In the genomic region with DNA sequence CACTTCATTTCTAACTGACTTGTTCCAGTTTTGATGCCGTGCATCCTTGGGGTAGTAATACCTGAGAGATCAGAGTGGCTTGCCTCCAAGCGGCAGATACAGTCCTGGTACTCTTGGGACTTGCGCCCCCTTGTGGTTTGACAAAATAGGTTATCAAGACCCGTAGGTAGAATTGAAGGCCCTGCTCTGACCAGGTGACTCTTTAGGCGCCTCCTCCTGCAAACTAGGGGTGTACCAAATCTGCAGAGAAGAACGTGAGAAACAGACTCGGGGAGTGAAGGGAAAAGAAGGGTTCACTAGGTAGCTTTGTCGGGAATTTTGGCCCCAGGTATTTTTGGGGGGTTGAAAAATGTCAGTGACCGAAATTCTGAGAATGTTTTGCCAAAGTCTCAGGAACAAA, we compare ENCODE assay signal across 7 mouse cellular contexts. TPM values are rescaled to one million over a fixed set of nuclear protein-coding genes. Genes with fewer than 3 reads are reported as not detected.
DNase-seq lines count a peak whose midpoint lies in the region; ATAC-seq and TF ChIP-seq lines count a peak whose summit lies in the region.

No protein-coding gene starts in this region.

- DNase-seq in adrenal gland, postnatal 14 days: peak; percentile 93
- peak; percentile 84 for DNase-seq in embryonic facial prominence, embryonic 10.5 days (ENCODE audit: low spot score)
- DNase-seq in limb, embryonic 10.5 days (ENCODE audit: low spot score): peak; percentile 84
- DNase-seq in skeletal muscle tissue, adult 2 months (ENCODE audit: low read depth, low spot score): peak; percentile 69

- ATAC-seq in granulocyte monocyte progenitor cell, adult 5-6 weeks (replicated peaks; ENCODE audit: poor library complexity, severe bottlenecking): peak; percentile 26; the same call in 1 of the 2 replicates
- ATAC-seq in intestine, postnatal 0 days: peak; percentile 82
- ATAC-seq in midbrain, embryonic 12.5 days (ENCODE audit: low FRiP score, low read depth): peak; percentile 52; the same call in 1 of the 2 replicates

- H3K4me2 ChIP-seq in intestine, postnatal 0 days (replicated peaks; ENCODE audit: low read depth): peak overlapping the region; percentile 57
- H3K4me2 ChIP-seq in midbrain, embryonic 12.5 days (replicated peaks): peak overlapping the region; percentile 37

- H3K4me1 ChIP-seq in embryonic facial prominence, embryonic 10.5 days: peaks cover 48% of the 10 kb centered on the region
- peaks cover 5% of the 10 kb centered on the region; the same call in 1 of the 2 replicates for H3K4me1 ChIP-seq in intestine, postnatal 0 days (replicated peaks; ENCODE audit: control insufficient read depth, insufficient read depth, low read length)
- H3K4me1 ChIP-seq in limb, embryonic 10.5 days: peaks cover 25% of the 10 kb centered on the region
- peaks cover 13% of the 10 kb centered on the region for H3K4me1 ChIP-seq in midbrain, embryonic 12.5 days

- H3K27me3 ChIP-seq in embryonic facial prominence, embryonic 10.5 days (replicated peaks; ENCODE audit: low read depth, poor library complexity, severe bottlenecking): no peaks in the 10 kb centered on the region
- H3K27me3 ChIP-seq in intestine, postnatal 0 days (replicated peaks; ENCODE audit: control insufficient read depth, insufficient read depth, low read length): no peaks in the 10 kb centered on the region
- H3K27me3 ChIP-seq in limb, embryonic 10.5 days (ENCODE audit: low read depth, poor library complexity, severe bottlenecking): no peaks in the 10 kb centered on the region
- 0 out of 2 replicates have a peak, but pooled peaks cover 4% of the 10 kb centered on the region for H3K27me3 ChIP-seq in midbrain, embryonic 12.5 days

- TF ChIP-seq CTCF in intestine, postnatal 0 days (IDR thresholded peaks at IDR 0.05; ENCODE audit: low read depth): peak; percentile 89

- no peaks in the 10 kb centered on the region for H3K9me3 ChIP-seq in embryonic facial prominence, embryonic 10.5 days
- H3K9me3 ChIP-seq in intestine, postnatal 0 days (ENCODE audit: control insufficient read depth): no peaks in the 10 kb centered on the region
- no peaks in the 10 kb centered on the region for H3K9me3 ChIP-seq in limb, embryonic 10.5 days (replicated peaks)
- no peaks in the 10 kb centered on the region for H3K9me3 ChIP-seq in midbrain, embryonic 12.5 days

- H3K4me3 ChIP-seq in embryonic facial prominence, embryonic 10.5 days: peak overlapping the region; percentile 45
- H3K4me3 ChIP-seq in intestine, postnatal 0 days (ENCODE audit: low read depth, low read length): peak overlapping the region; percentile 4; the same call in 1 of the 2 replicates
- peak overlapping the region; percentile 41 for H3K4me3 ChIP-seq in limb, embryonic 10.5 days
- H3K4me3 ChIP-seq in midbrain, embryonic 12.5 days: peak overlapping the region; percentile 10; the same call in 1 of the 2 replicates

- H3K27ac ChIP-seq in embryonic facial prominence, embryonic 10.5 days (replicated peaks): peak overlapping the region; percentile 85
- H3K27ac ChIP-seq in intestine, postnatal 0 days (ENCODE audit: low read depth, low read length): peak overlapping the region; percentile 16
- H3K27ac ChIP-seq in limb, embryonic 10.5 days: peak overlapping the region; percentile 89
- no peak overlapping the region; the same call in 1 of the 2 replicates for H3K27ac ChIP-seq in midbrain, embryonic 12.5 days (replicated peaks)

- H3K36me3 ChIP-seq in embryonic facial prominence, embryonic 10.5 days (replicated peaks): no peaks in the 10 kb centered on the region
- H3K36me3 ChIP-seq in intestine, postnatal 0 days (ENCODE audit: control insufficient read depth, insufficient read depth): no peaks in the 10 kb centered on the region
- no peaks in the 10 kb centered on the region for H3K36me3 ChIP-seq in limb, embryonic 10.5 days
- H3K36me3 ChIP-seq in midbrain, embryonic 12.5 days: no peaks in the 10 kb centered on the region

- no peak overlapping the region for H3K9ac ChIP-seq in intestine, postnatal 0 days (ENCODE audit: low read depth, low read length)
- H3K9ac ChIP-seq in midbrain, embryonic 12.5 days (replicated peaks): 0 out of 2 replicates have a peak overlapping the region, but pooled peaks have one; percentile 43

- 3% methylated on average over 9 of the region's 9 CpGs for whole genome bisulfite sequencing in embryonic facial prominence, embryonic 10.5 days
- 5% methylated on average over 9 of the region's 9 CpGs for WGBS in intestine, postnatal 0 days
- 2% methylated on average over 9 of the region's 9 CpGs for WGBS in limb, embryonic 10.5 days
- WGBS in midbrain, embryonic 12.5 days: 4% methylated on average over 9 of the region's 9 CpGs

RNA-seq across cellular contexts. Expression of a gene that starts 7.9 kb away (rescaled TPM):
- 65.8 and 71.2 TPM in 2 replicates for total RNA-seq in adrenal gland, postnatal 14 days (2021)
- 0.61 and 0.74 TPM in 2 replicates for polyA plus RNA-seq in embryonic facial prominence, embryonic 10.5 days (2016; fragmentation: Nextera tagmentation; extraction: Ambion mirVana)
- 119 and 127 TPM in 2 replicates for total RNA-seq in granulocyte monocyte progenitor cell, adult 5-6 weeks (2014; fragmentation: Nextera tagmentation)
- total RNA-seq in granulocyte monocyte progenitor cell, adult 5-6 weeks (2017): 38.6 and 72.3 TPM in 2 replicates
- polyA plus RNA-seq in intestine, postnatal 0 days (2015; fragmentation: Nextera tagmentation; extraction: Ambion mirVana): 128 and 153 TPM in 2 replicates
- polyA plus RNA-seq in limb, embryonic 10.5 days (2016; fragmentation: Nextera tagmentation; extraction: Ambion mirVana): 0.35 and 0.43 TPM in 2 replicates
- polyA plus RNA-seq in midbrain, embryonic 12.5 days (2016; fragmentation: Nextera tagmentation; extraction: Ambion mirVana): 0.45 and 0.92 TPM in 2 replicates

Comparison
In these comparisons a context has a peak if more than half of its experiments do, and no peak if none do; other contexts are left out.
1. ATAC-seq: peak in every context shown above with its lines; median percentile 82 in intestine, postnatal 0 days; 52 in midbrain, embryonic 12.5 days; 26 in granulocyte monocyte progenitor cell, adult 5-6 weeks.
2. RNA of a gene that starts 7.9 kb away (polyA plus RNA-seq): 128 to 153 TPM in intestine, postnatal 0 days; 0.61 to 0.74 TPM in embryonic facial prominence, embryonic 10.5 days, 0.45 to 0.92 TPM in midbrain, embryonic 12.5 days and 0.35 to 0.43 TPM in limb, embryonic 10.5 days; every median in the first group is over 10 times any median in the second.
3. Peak in every context shown above with its lines, with median percentiles within 50 percentile points of each other: DNase-seq and H3K4me3 ChIP-seq.